Mouse (Mus musculus) natural killer cell, adult 2 months (primary cell): ENCODE data around the gene Wdfy2.

Source experiments
- DNase-seq, 2 experiments: peaks; one replicate each; pipeline ENCODE4 v3.0.0; 2022; ENCODE audit warnings: low spot score in 2 of 2

The Wdfy2 gene

GRCm38 (mm10) chr14:62842976-62843375 is 5.5 kb downstream of the Wdfy2 start:
- DNase-seq, result no peak

GRCm38 (mm10) chr14:62844226-62844625 is 6.7 kb downstream of the Wdfy2 start:
- no peak for DNase-seq

- no peak for DNase-seq
Measured at GRCm38 (mm10) chr14:62845011-62845840, 7.7 kb downstream of the Wdfy2 start.

- DNase-seq, result no peak
Measured at GRCm38 (mm10) chr14:62850980-62851379, 13.5 kb downstream of the Wdfy2 start.

GRCm38 (mm10) chr14:62852840-62853239 is 15.4 kb downstream of the Wdfy2 start:
- DNase-seq, result no peak

- no peak for DNase-seq
Measured at GRCm38 (mm10) chr14:62855077-62855835, 17.8 kb downstream of the Wdfy2 start.

- DNase-seq, result no peak
Measured at GRCm38 (mm10) chr14:62855863-62856262, 18.4 kb downstream of the Wdfy2 start.

GRCm38 (mm10) chr14:62856490-62856889 is 19.0 kb downstream of the Wdfy2 start:
- no peak for DNase-seq

- DNase-seq, result no peak
Measured at GRCm38 (mm10) chr14:62857879-62858278, 20.4 kb downstream of the Wdfy2 start.

- peak in 1 of 2 experiments; percentile 8 for DNase-seq
Measured at GRCm38 (mm10) chr14:62858311-62858710, 20.8 kb downstream of the Wdfy2 start.

GRCm38 (mm10) chr14:62862564-62862963 is 25.1 kb downstream of the Wdfy2 start:
- no peak for DNase-seq

- no peak for DNase-seq
Measured at GRCm38 (mm10) chr14:62864254-62864653, 26.8 kb downstream of the Wdfy2 start.

- peak in 1 of 2 experiments; percentile 33 for DNase-seq
Measured at GRCm38 (mm10) chr14:62865405-62865804, 27.9 kb downstream of the Wdfy2 start.

- DNase-seq, result no peak
Measured at GRCm38 (mm10) chr14:62867069-62867468, 29.6 kb downstream of the Wdfy2 start.

- DNase-seq, result peak in 1 of 2 experiments; percentile 11
Measured at GRCm38 (mm10) chr14:62867576-62867975, 30.1 kb downstream of the Wdfy2 start.

- no peak for DNase-seq
Measured at GRCm38 (mm10) chr14:62868254-62868653, 30.8 kb downstream of the Wdfy2 start.

- no peak for DNase-seq
Measured at GRCm38 (mm10) chr14:62870238-62870638, 32.8 kb downstream of the Wdfy2 start.

GRCm38 (mm10) chr14:62871431-62871830 is 34.0 kb downstream of the Wdfy2 start:
- DNase-seq, result no peak

- no peak for DNase-seq
Measured at GRCm38 (mm10) chr14:62871932-62872331, 34.5 kb downstream of the Wdfy2 start.

- no peak for DNase-seq
Measured at GRCm38 (mm10) chr14:62873820-62874219, 36.3 kb downstream of the Wdfy2 start.

- DNase-seq, result no peak
Measured at GRCm38 (mm10) chr14:62874348-62874747, 36.9 kb downstream of the Wdfy2 start.

- no peak for DNase-seq
Measured at GRCm38 (mm10) chr14:62878076-62878475, 40.6 kb downstream of the Wdfy2 start.
